Mouse (Mus musculus) ES-E14 (cell line): Measurements from ENCODE around the gene Bach2.

Experiments
- CHD2 ChIP-seq: IDR thresholded peaks from 2 replicates; pipeline ENCODE4 v1.6.1; 2014; ENCODE audit warnings: mild to moderate bottlenecking, low read depth, low read length, inconsistent platforms
- HCFC1 ChIP-seq: IDR thresholded peaks from 2 replicates; pipeline ENCODE4 v1.6.1; 2012; ENCODE audit warnings: low read length, inconsistent platforms, borderline replicate concordance; ENCODE audit not compliant: insufficient read depth
- MAFK ChIP-seq: IDR thresholded peaks from 2 replicates; pipeline ENCODE4 v1.6.1; 2014; ENCODE audit warnings: mild to moderate bottlenecking, low read depth, low read length, inconsistent platforms; ENCODE audit not compliant: insufficient read depth
- ZNF384 ChIP-seq: IDR thresholded peaks from 2 replicates; pipeline ENCODE4 v1.6.1; 2012; ENCODE audit warnings: low read depth, low read length, inconsistent platforms

DNA sequence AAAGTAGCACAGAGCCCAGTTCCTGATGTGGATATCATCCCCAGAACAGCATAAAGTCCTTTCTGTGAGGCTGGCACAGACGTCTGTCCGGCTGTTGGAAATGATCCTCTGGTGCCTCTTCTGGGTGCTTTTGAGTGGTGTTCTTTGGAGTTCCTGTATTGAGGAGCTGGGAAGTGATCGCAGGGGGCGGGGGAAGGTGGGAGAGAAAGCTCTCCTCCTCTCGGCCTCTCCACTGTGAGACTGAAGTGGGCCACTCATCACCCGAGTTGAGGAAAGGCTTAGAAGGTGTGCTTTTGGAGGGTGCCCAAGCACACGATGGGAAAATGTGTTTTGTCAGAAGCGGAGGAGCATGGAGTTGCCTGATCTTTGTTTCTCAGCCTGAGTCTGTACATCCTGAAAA, 26.3 kb downstream of the Bach2 start:
- TF ChIP-seq CHD2 (no peak), ZNF384 (no peak), HCFC1 (no peak), MAFK (no peak)
